Mouse (Mus musculus) MEL (cell line): ENCODE results near the gene Tanc1. TPM values are rescaled to one million over a fixed set of nuclear protein-coding genes. Genes with fewer than 3 reads are reported as not detected.

Experiments used
- DNase-seq: peaks from one replicate; pipeline ENCODE4 v3.0.0; 2011; ENCODE audit warnings: low read depth, low spot score
- H3K27ac ChIP-seq: 2 replicates; pipeline ENCODE4 v1.5.1; 2012; ENCODE audit warnings: low read depth, mild to moderate bottlenecking, control low read depth, low read length, moderate library complexity; ENCODE audit not compliant: control insufficient read depth
- H3K27me3 ChIP-seq, 2 experiments: fragments of 150-350 bp in 1 of 2; sonication (generic) in 1 of 2; 2 replicates each; pipeline ENCODE4 v1.6.1; 2012; ENCODE audit warnings: low read length in 2 of 2, mild to moderate bottlenecking in 2 of 2, improper control_type of control experiment in 1 of 2, moderate library complexity in 1 of 2; ENCODE audit not compliant: insufficient read depth in 2 of 2, control insufficient read depth in 1 of 2
- H3K36me3 ChIP-seq, 2 experiments: 2 replicates each; pipeline ENCODE4 v1.6.1; 2012 to 2014; ENCODE audit warnings: low read length in 2 of 2, improper control_type of control experiment in 1 of 2, inconsistent platforms in 1 of 2, mild to moderate bottlenecking in 1 of 2; ENCODE audit not compliant: insufficient read depth in 2 of 2, control insufficient read depth in 1 of 2
- H3K4me1 ChIP-seq, 2 experiments: fragments of 150-350 bp in 1 of 2; sonication (generic) in 1 of 2; 2 replicates each; pipeline ENCODE4 v1.6.1; 2012; ENCODE audit warnings: low read length in 2 of 2, improper control_type of control experiment in 1 of 2, mild to moderate bottlenecking in 1 of 2; ENCODE audit not compliant: insufficient read depth in 2 of 2, control insufficient read depth in 1 of 2
- H3K4me3 ChIP-seq, 2 experiments: fragments of 150-350 bp in 1 of 2; sonication (generic) in 1 of 2; 2 replicates each; pipeline ENCODE4 v1.5.1; 2012; ENCODE audit warnings: low read depth in 2 of 2, low read length in 2 of 2, mild to moderate bottlenecking in 2 of 2, moderate library complexity in 2 of 2, control low read depth in 1 of 2, improper control_type of control experiment in 1 of 2; ENCODE audit not compliant: control insufficient read depth in 1 of 2, insufficient read depth in 1 of 2
- H3K79me2 ChIP-seq: 2 replicates; pipeline ENCODE4 v1.6.1; 2012; ENCODE audit warnings: mild to moderate bottlenecking, low read length, moderate library complexity; ENCODE audit not compliant: control insufficient read depth, poor library complexity, insufficient read depth
- H3K9ac ChIP-seq: 2 replicates; pipeline ENCODE4 v1.6.1; 2012; ENCODE audit warnings: low read depth, mild to moderate bottlenecking, control low read depth, low read length, moderate library complexity; ENCODE audit not compliant: control insufficient read depth, poor library complexity, severe bottlenecking
- H3K9me3 ChIP-seq: fragments of 150-350 bp; sonication (generic); replicated peaks from 2 replicates; pipeline ENCODE4 v1.6.1; 2012; ENCODE audit warnings: mild to moderate bottlenecking, low read length, improper control_type of control experiment, moderate library complexity; ENCODE audit not compliant: insufficient read depth
- BHLHE40 ChIP-seq: IDR thresholded peaks from 2 replicates; pipeline ENCODE4 v1.6.1; 2012; ENCODE audit warnings: low read depth, mild to moderate bottlenecking, inconsistent platforms, low read length, improper control_type of control experiment, borderline replicate concordance
- CHD1 ChIP-seq: IDR thresholded peaks from 2 replicates; pipeline ENCODE4 v1.6.1; 2012; ENCODE audit warnings: low read depth, mild to moderate bottlenecking, inconsistent platforms, low read length, improper control_type of control experiment
- CHD2 ChIP-seq: IDR thresholded peaks from 2 replicates; pipeline ENCODE4 v1.6.1; 2011; ENCODE audit warnings: low read length, improper control_type of control experiment
- CTCF ChIP-seq, 3 experiments: IDR thresholded peaks in 2 of 3; conservative IDR thresholded peaks in 1 of 3; 2 replicates each; pipeline ENCODE4 v1.5.1; 2011 to 2012; ENCODE audit warnings: low read length in 3 of 3, low read depth in 2 of 3, mild to moderate bottlenecking in 2 of 3, improper control_type of control experiment in 1 of 3, inconsistent platforms in 1 of 3, mixed read lengths in 1 of 3, moderate library complexity in 1 of 3; ENCODE audit not compliant: control insufficient read depth in 1 of 3, insufficient read depth in 1 of 3, poor library complexity in 1 of 3, severe bottlenecking in 1 of 3
- EP300 ChIP-seq, 2 experiments: IDR thresholded peaks; 2 replicates each; pipeline ENCODE4 v1.6.1; 2011; ENCODE audit warnings: improper control_type of control experiment in 2 of 2, low read length in 2 of 2, low read depth in 1 of 2, mild to moderate bottlenecking in 1 of 2
- GABPA ChIP-seq: IDR thresholded peaks from 2 replicates; pipeline ENCODE4 v1.6.1; 2012; ENCODE audit warnings: low read depth, mild to moderate bottlenecking, inconsistent platforms, low read length, improper control_type of control experiment, moderate library complexity
- GATA1 ChIP-seq: IDR thresholded peaks from 2 replicates; pipeline ENCODE4 v1.6.1; 2011; ENCODE audit warnings: low read depth, low read length, improper control_type of control experiment
- HCFC1 ChIP-seq: IDR thresholded peaks from 2 replicates; pipeline ENCODE4 v1.6.1; 2012; ENCODE audit warnings: low read depth, mild to moderate bottlenecking, inconsistent platforms, low read length, improper control_type of control experiment, moderate library complexity
- JUND ChIP-seq: IDR thresholded peaks from 2 replicates; pipeline ENCODE4 v1.6.1; 2011; ENCODE audit warnings: low read depth, mild to moderate bottlenecking, improper control_type of control experiment, low read length
- MAX ChIP-seq: IDR thresholded peaks from 2 replicates; pipeline ENCODE4 v1.6.1; 2011; ENCODE audit warnings: low read length, improper control_type of control experiment
- MXI1 ChIP-seq: IDR thresholded peaks from 2 replicates; pipeline ENCODE4 v1.6.1; 2011; ENCODE audit warnings: mild to moderate bottlenecking, low read depth, low read length, improper control_type of control experiment
- NRF1 ChIP-seq: IDR thresholded peaks from 2 replicates; pipeline ENCODE4 v1.6.1; 2014; ENCODE audit warnings: low read depth, mild to moderate bottlenecking, inconsistent platforms, low read length, improper control_type of control experiment, moderate library complexity; ENCODE audit not compliant: poor library complexity, insufficient read depth, severe bottlenecking
- POLR2A ChIP-seq, 2 experiments: IDR thresholded peaks; 2 replicates each; pipeline ENCODE4 v1.6.1; 2011 to 2012; ENCODE audit warnings: low read length in 2 of 2, mild to moderate bottlenecking in 2 of 2, control low read depth in 1 of 2, improper control_type of control experiment in 1 of 2, low read depth in 1 of 2, moderate library complexity in 1 of 2; ENCODE audit not compliant: control insufficient read depth in 1 of 2, insufficient read depth in 1 of 2, poor library complexity in 1 of 2
- POLR2AphosphoS2 ChIP-seq: IDR thresholded peaks from 2 replicates; pipeline ENCODE4 v1.6.1; 2011; ENCODE audit warnings: low read length, improper control_type of control experiment
- POLR2AphosphoS5 ChIP-seq: IDR thresholded peaks from 2 replicates; pipeline ENCODE4 v1.6.1; 2012; ENCODE audit warnings: low read depth, borderline replicate concordance, mild to moderate bottlenecking, inconsistent platforms, low read length, moderate library complexity, mixed read lengths
- RAD21 ChIP-seq: IDR thresholded peaks from 2 replicates; pipeline ENCODE4 v1.6.1; 2011; ENCODE audit warnings: mild to moderate bottlenecking, low read depth, low read length, improper control_type of control experiment
- RCOR1 ChIP-seq: IDR thresholded peaks from 2 replicates; pipeline ENCODE4 v1.6.1; 2012; ENCODE audit warnings: low read depth, mild to moderate bottlenecking, inconsistent platforms, low read length, improper control_type of control experiment
- SMC3 ChIP-seq: IDR thresholded peaks from 2 replicates; pipeline ENCODE4 v1.6.1; 2011; ENCODE audit warnings: low read depth, low read length, improper control_type of control experiment
- TBP ChIP-seq: IDR thresholded peaks from 2 replicates; pipeline ENCODE4 v1.8.0; 2011; ENCODE audit warnings: low read depth, low read length, improper control_type of control experiment
- TCF12 ChIP-seq: IDR thresholded peaks from 2 replicates; pipeline ENCODE4 v1.6.1; 2014; ENCODE audit warnings: low read depth, mild to moderate bottlenecking, inconsistent platforms, low read length, improper control_type of control experiment, moderate library complexity
- USF2 ChIP-seq, 2 experiments: IDR thresholded peaks; 2 replicates each; pipeline ENCODE4 v1.6.1; 2011 to 2012; ENCODE audit warnings: improper control_type of control experiment in 2 of 2, low read length in 2 of 2, borderline replicate concordance in 1 of 2, inconsistent platforms in 1 of 2, low read depth in 1 of 2, mild to moderate bottlenecking in 1 of 2; ENCODE audit not compliant: insufficient read depth in 1 of 2
- ZC3H11A ChIP-seq: IDR thresholded peaks from 2 replicates; pipeline ENCODE4 v1.6.1; 2012; ENCODE audit warnings: low read depth, mild to moderate bottlenecking, inconsistent platforms, low read length, improper control_type of control experiment
- ZKSCAN1 ChIP-seq: IDR thresholded peaks from 2 replicates; pipeline ENCODE4 v1.6.1; 2012; ENCODE audit warnings: low read depth, mild to moderate bottlenecking, inconsistent platforms, low read length, improper control_type of control experiment, moderate library complexity
- ZMIZ1 ChIP-seq: IDR thresholded peaks from 2 replicates; pipeline ENCODE4 v1.6.1; 2012; ENCODE audit warnings: low read depth, mild to moderate bottlenecking, inconsistent platforms, low read length, improper control_type of control experiment, moderate library complexity
- polyA plus RNA-seq, 2 experiments: library from polyadenylated mRNA; stranded (reverse) in 1 of 2; unstranded in 1 of 2; fragments of >175 nt in 1 of 2; fragments of >200 nt in 1 of 2; gene quantifications; 2 replicates each; pipeline versions ENCODE4 v1.2.1 to v1.2.4; 2012; ENCODE audit warnings: low replicate concordance in 2 of 2, low read depth in 1 of 2; ENCODE audit not compliant: insufficient read length in 2 of 2, insufficient read depth in 1 of 2, missing spikeins in 1 of 2
- total RNA-seq: library from RNA; depleted of rRNA; stranded (reverse); fragments of 300-350 nt; gene quantifications from 2 replicates; pipeline ENCODE4 v1.2.3, GENCODE M21; 2012

Tanc1 gene
- total and polyA plus RNA-seq, 3 experiments: 0.54 to 0.78 TPM; not detected in 1

DNA sequence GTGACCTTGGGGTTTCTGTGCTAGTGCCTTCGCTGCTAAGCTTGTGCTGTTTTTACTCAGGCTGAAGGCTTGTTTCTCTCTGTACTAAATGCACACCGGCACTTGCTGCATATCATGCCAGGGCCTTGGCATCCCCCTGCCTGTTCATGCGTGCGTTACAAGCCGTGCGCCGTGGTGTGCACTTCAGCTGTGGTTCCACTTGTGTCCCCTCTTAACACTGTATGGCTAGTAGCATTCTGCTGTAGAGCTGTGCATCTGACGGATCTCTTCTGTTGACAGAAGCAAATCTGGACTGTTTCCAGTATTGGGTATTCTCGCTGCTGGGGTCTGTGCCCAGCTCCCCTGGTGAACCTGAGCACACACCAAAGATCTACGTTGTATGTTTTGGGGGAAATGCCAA, 241.7 kb downstream of the Tanc1 start:
- no peak overlapping the region for H3K27ac ChIP-seq
- no peak for TF ChIP-seq EP300 (IDR thresholded peaks at IDR 0.05; ENCODE audit: low read depth in 1 of 2, low read length in 2 of 2)
- no peak for TF ChIP-seq TCF12
- no peak for TF ChIP-seq POLR2A (IDR thresholded peaks at IDR 0.05; ENCODE audit: control insufficient read depth in 1 of 2, insufficient read depth in 1 of 2, low read depth in 1 of 2, low read length in 2 of 2, poor library complexity in 1 of 2)
- TF ChIP-seq USF2 (IDR thresholded peaks at IDR 0.05; ENCODE audit: borderline replicate concordance in 1 of 2, insufficient read depth in 1 of 2, low read depth in 1 of 2, low read length in 2 of 2): no peak
- TF ChIP-seq RAD21: no peak
- no peak for TF ChIP-seq TBP
- TF ChIP-seq ZKSCAN1: no peak
- TF ChIP-seq GABPA: no peak
- no peak for TF ChIP-seq MAX
- no peak for TF ChIP-seq GATA1
- H3K4me3 ChIP-seq: no peak overlapping the region
- no peaks in the 10 kb centered on the region for H3K27me3 ChIP-seq
- no peak for DNase-seq
- H3K79me2 ChIP-seq: no peaks in the 10 kb centered on the region
- no peaks in the 10 kb centered on the region for H3K9me3 ChIP-seq
- H3K36me3 ChIP-seq: no peaks in the 10 kb centered on the region
- 0 out of 4 replicates have a peak, but pooled peaks cover 0 to 3% of the 10 kb centered on the region in 2 experiments for H3K4me1 ChIP-seq
- no peak overlapping the region for H3K9ac ChIP-seq

GRCm38 (mm10) chr2:59854363-59854762, 242.5 kb downstream of the Tanc1 start:
- TF ChIP-seq RCOR1 (no peak), CHD2 (no peak), POLR2AphosphoS2 (no peak), ZC3H11A (no peak), NRF1 (no peak), SMC3 (no peak), MXI1 (no peak), RAD21 (no peak), BHLHE40 (no peak), MAX (no peak), POLR2AphosphoS5 (no peak), HCFC1 (no peak), TBP (no peak), CTCF (IDR thresholded peaks at IDR 0.05 in 2 of 3, conservative IDR thresholded peaks at IDR 0.05 in 1 of 3; ENCODE audit: control insufficient read depth in 1 of 3, insufficient read depth in 1 of 3, low read depth in 2 of 3, low read length in 3 of 3, poor library complexity in 1 of 3, severe bottlenecking in 1 of 3) (no peak), CHD1 (no peak), JUND (no peak), ZMIZ1 (no peak), GATA1 (no peak), POLR2A (IDR thresholded peaks at IDR 0.05; ENCODE audit: control insufficient read depth in 1 of 2, insufficient read depth in 1 of 2, low read depth in 1 of 2, low read length in 2 of 2, poor library complexity in 1 of 2) (no peak)
- TF ChIP-seq, all 39 proteins: peak for 0
- H3K36me3 ChIP-seq: no peaks in the 10 kb centered on the region
- H3K79me2 ChIP-seq: no peaks in the 10 kb centered on the region
- H3K4me1 ChIP-seq: 0 out of 4 replicates have a peak, but pooled peaks cover 0 to 3% of the 10 kb centered on the region in 2 experiments
- H3K27ac ChIP-seq: no peak overlapping the region
- no peaks in the 10 kb centered on the region for H3K27me3 ChIP-seq
- H3K9ac ChIP-seq: no peak overlapping the region
- H3K9me3 ChIP-seq: no peaks in the 10 kb centered on the region
- H3K4me3 ChIP-seq: no peak overlapping the region
- DNase-seq: no peak
